Mouse (Mus musculus) liver, embryonic 16.5 days (tissue): ENCODE results near the gene Olfr134. TPM values are rescaled to one million over a fixed set of nuclear protein-coding genes. Genes with fewer than 3 reads are reported as not detected.
"Not testable (repeated sequence)": the region's sequence is repeated elsewhere in the genome, so short reads cannot be mapped to it uniquely, and the experiment has no call there.

Experiments
- ATAC-seq: fragments of 200-750 bp; cut with Nextera tagmentation; 2 replicates; pipeline ENCODE4 v1.8.0; 2017; ENCODE audit warnings: low read depth, mild to moderate bottlenecking, moderate number of reproducible peaks, moderate library complexity
- H3K27ac ChIP-seq: fragments of 300-500 bp; sonication (generic); 2 replicates; pipeline ENCODE4 v1.5.1; 2014; ENCODE audit warnings: mild to moderate bottlenecking, low read length
- H3K27me3 ChIP-seq: fragments of 300-500 bp; sonication (generic); 2 replicates; pipeline ENCODE4 v1.6.1; 2014; ENCODE audit warnings: low read depth, low read length, mixed read lengths; ENCODE audit not compliant: control insufficient read depth, insufficient read depth
- H3K36me3 ChIP-seq: fragments of 300-500 bp; sonication (generic); 2 replicates; pipeline ENCODE4 v1.6.1; 2014; ENCODE audit warnings: mild to moderate bottlenecking; ENCODE audit not compliant: control insufficient read depth, insufficient read depth
- H3K4me1 ChIP-seq: fragments of 300-500 bp; sonication (generic); 2 replicates; pipeline ENCODE4 v1.6.1; 2014; ENCODE audit warnings: low read depth, low read length, mixed read lengths; ENCODE audit not compliant: control insufficient read depth
- H3K4me2 ChIP-seq: fragments of 300-500 bp; sonication (generic); 2 replicates; pipeline ENCODE4 v1.6.1; 2014; ENCODE audit warnings: low read depth, low read length, mixed read lengths
- H3K4me3 ChIP-seq: fragments of 300-500 bp; sonication (generic); 2 replicates; pipeline ENCODE4 v1.5.1; 2014; ENCODE audit warnings: low read depth, mild to moderate bottlenecking, low read length
- H3K9ac ChIP-seq: fragments of 300-500 bp; sonication (generic); 2 replicates; pipeline ENCODE4 v1.6.1; 2014; ENCODE audit warnings: low read depth, low read length
- H3K9me3 ChIP-seq: fragments of 300-500 bp; sonication (generic); replicated peaks from 2 replicates; pipeline ENCODE4 v1.6.1; 2016; ENCODE audit warnings: low read length; ENCODE audit not compliant: control insufficient read depth
- WGBS: fragments of 180-500 bp; shearing (Covaris S2); extraction: QIAGEN DNeasy Blood & Tissue Kit; methylation state at CpG from one replicate; pipeline ENCODE4 v1.1.7; 2014; ENCODE audit not compliant: insufficient replicate concordance; 5-methylcytosine and 5-hydroxymethylcytosine counted together
- polyA plus RNA-seq: library from polyadenylated mRNA; unstranded; fragments of >200 nt; fragmentation: Nextera tagmentation; extraction: Ambion mirVana; gene quantifications from 2 replicates; pipeline ENCODE4 v1.2.1, GENCODE M21; 2015

Gene Olfr134
- not detected in 2 replicates for polyA plus RNA-seq

DNA sequence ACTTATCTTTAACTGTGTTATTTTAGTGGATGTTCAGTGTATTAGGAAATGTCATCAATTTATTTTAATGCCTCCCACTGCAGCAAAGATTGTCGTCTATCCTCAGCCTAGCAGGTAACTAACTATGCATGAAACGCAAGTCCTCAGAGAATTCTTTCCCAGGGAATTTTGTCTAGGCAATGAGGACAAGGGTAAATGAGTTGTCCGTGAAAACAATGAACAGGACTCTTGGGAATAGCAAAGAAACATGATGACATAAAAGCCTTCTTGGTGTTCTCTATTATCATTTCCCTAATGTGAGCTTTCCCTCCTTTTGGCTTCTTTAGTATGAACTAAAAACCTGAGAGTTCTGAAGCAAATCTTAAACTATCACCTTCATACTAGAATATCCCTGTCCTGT is at the start of gene Olfr134:
Gene Olfr134 (plus strand): TSS at position 301 of the 400 bp plus-strand sequence.
- Histone ChIP-seq H3K9ac (no peak within 1 kb of the TSS), H3K4me3 (no peak within 1 kb of the TSS), H3K4me2 (no peak within 1 kb of the TSS), H3K27me3 (no peaks in the 10 kb centered on the region), H3K36me3 (no peaks in the 10 kb centered on the region), H3K27ac (no peak within 1 kb of the TSS), H3K4me1 (no peaks in the 10 kb centered on the region), H3K9me3 (no peaks in the 10 kb centered on the region)
- ATAC-seq, result no peak
- 52% methylated on average over 3 of the region's 3 CpGs for WGBS

DNA sequence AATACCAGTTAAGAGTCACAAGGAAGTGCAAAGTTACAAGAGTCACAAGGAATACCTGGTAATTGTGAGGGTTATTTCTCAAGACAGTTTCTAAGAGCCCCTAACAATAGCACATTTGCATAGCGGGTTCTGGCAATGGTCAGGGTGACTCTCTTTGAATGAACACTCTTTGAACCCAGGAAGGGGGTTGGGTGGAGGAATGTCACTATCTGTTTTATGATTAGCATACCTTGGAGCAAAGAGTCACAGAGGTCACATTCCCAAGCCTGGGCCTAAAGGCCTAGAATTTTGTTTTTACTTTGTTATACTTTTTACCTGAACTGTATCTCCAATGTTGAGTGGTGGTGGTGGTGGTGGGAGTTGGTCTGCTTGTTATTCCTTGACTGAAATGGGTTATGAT is 47.0 kb upstream of the Olfr134 start:
- ATAC-seq, H3K27me3 ChIP-seq, H3K4me1 ChIP-seq, H3K4me2 ChIP-seq, H3K9ac ChIP-seq, H3K4me3 ChIP-seq, H3K36me3 ChIP-seq, H3K27ac ChIP-seq, H3K9me3 ChIP-seq: not testable (repeated sequence)
- 50% methylated on average over 1 of the region's 1 CpGs for WGBS

DNA sequence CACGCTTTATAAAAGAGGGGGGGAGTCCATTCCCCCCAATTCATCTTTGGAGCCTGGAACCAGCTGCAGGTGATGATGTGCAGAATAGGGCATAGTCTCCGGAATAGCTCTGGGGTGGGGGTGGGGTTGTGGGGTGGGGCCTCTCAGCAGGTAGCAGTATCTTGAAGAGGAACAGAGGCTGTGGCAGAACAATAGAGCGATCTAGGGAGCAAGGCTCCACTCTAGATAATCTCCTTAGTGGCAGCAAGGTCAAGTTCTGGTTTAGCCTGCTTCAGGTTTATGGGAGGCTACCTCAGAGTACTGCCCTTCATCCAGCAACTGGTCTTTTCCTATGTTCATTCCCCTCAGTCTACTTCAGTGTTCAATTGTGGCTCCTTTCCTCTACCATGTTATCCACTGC is 45.8 kb upstream of the Olfr134 start:
- WGBS, result 56% methylated on average over 3 of the region's 3 CpGs
- H3K9me3 ChIP-seq, H3K9ac ChIP-seq, H3K4me2 ChIP-seq, H3K36me3 ChIP-seq, H3K27ac ChIP-seq, ATAC-seq, H3K4me3 ChIP-seq, H3K27me3 ChIP-seq, H3K4me1 ChIP-seq: not testable (repeated sequence)

DNA sequence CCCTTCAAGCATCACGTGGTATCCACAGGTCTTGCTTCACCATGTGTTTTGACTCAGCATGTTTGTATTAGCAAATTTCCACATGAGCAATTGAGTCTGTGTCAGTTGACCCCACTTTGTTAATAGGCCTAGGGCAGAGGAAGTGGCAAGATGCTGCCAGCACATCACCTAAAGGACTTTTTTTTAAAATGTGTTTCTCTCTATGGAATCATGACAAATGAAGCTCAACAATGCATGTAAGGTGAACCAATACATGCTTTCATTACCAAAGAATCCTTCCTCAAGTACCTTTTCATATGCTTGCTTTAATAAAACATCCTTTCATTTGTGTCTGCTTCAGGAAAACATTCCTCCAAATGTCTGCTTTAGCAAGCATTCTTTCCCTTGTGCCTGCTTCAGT is 36.8 kb upstream of the Olfr134 start, which contains the start of gene Olfr132:
Gene Olfr132 (minus strand): TSS at position 101 of the 400 bp plus-strand sequence.
- Histone ChIP-seq H3K9ac (no peak within 1 kb of the TSS), H3K9me3 (no peaks in the 10 kb centered on the region), H3K27ac (no peak within 1 kb of the TSS), H3K4me2 (no peak within 1 kb of the TSS), H3K4me1 (no peaks in the 10 kb centered on the region), H3K27me3 (no peaks in the 10 kb centered on the region), H3K36me3 (no peaks in the 10 kb centered on the region), H3K4me3 (no peak within 1 kb of the TSS)
- no peak for ATAC-seq
- WGBS, result 53% methylated on average over 1 of the region's 1 CpGs

DNA sequence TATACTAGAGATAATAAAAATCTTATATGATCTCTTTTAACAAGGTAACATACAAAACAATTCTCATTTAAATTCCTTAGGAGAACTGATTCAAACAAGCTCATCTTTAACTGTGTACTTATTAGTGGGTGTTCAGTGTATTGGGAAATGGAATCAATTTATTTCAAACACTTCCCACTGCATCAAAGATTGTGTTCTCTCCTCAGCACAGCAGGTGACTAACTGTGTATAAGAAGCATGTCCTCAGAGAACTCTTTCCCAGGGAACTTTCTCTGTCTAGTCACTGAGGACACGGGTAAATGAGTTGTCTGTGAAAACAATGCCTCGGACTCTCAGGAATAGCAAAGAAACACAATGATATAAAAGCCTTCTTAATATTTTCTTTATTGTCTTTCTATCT is 26.2 kb upstream of the Olfr134 start, which contains the start of gene Olfr133:
Gene Olfr133 (plus strand): TSS at position 301 of the 400 bp plus-strand sequence.
- H3K4me1 ChIP-seq, result no peaks in the 10 kb centered on the region
- H3K9me3 ChIP-seq, result no peaks in the 10 kb centered on the region
- H3K27me3 ChIP-seq, result no peaks in the 10 kb centered on the region
- H3K27ac ChIP-seq, result no peak within 1 kb of the TSS
- no peaks in the 10 kb centered on the region for H3K36me3 ChIP-seq
- 58% methylated on average over 2 of the region's 2 CpGs for WGBS
- no peak for ATAC-seq
- no peak within 1 kb of the TSS for H3K4me3 ChIP-seq
- no peak within 1 kb of the TSS for H3K4me2 ChIP-seq
- no peak within 1 kb of the TSS for H3K9ac ChIP-seq

DNA sequence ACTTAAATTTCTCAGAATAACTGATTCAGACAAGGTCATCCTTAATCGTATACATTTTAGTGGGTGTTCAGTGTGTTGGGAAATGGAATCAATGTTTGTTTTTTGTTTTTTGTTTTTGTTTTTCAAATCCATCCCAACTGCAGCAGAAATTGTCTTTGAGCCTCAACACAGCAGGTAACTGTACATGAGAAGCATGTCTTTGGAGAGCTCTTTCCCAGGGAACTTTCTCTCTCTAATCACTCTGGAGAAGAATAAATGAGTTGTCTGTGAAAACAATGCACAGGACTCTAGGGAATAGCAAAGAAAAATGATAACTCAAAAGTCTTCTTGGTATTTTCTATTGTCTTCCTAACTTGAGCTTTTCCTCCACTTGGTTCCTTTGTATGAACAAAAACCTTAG is 32.8 kb downstream of the Olfr134 start, which contains the start of gene Olfr135:
Gene Olfr135 (plus strand): TSS at position 301 of the 400 bp plus-strand sequence.
- no peak within 1 kb of the TSS for H3K27ac ChIP-seq
- H3K9me3 ChIP-seq, result no peaks in the 10 kb centered on the region
- no peak within 1 kb of the TSS for H3K4me2 ChIP-seq
- 72% methylated on average over 1 of the region's 1 CpGs for WGBS
- no peak for ATAC-seq
- H3K27me3 ChIP-seq, result no peaks in the 10 kb centered on the region
- no peak within 1 kb of the TSS for H3K9ac ChIP-seq
- no peak within 1 kb of the TSS for H3K4me3 ChIP-seq
- H3K36me3 ChIP-seq, result no peaks in the 10 kb centered on the region
- no peaks in the 10 kb centered on the region for H3K4me1 ChIP-seq

Other genes starting within 250 kb of the Olfr134 start
- not detected in 2 replicates for gene Olfr761, start 218.3 kb upstream of the Olfr134 start, polyA plus RNA-seq
- gene Olfr129, start 111.3 kb upstream of the Olfr134 start, polyA plus RNA-seq, result not detected in 2 replicates
- not detected in 2 replicates for gene Olfr130, start 107.5 kb upstream of the Olfr134 start, polyA plus RNA-seq
- not detected in 2 replicates for gene Olfr131, start 82.7 kb upstream of the Olfr134 start, polyA plus RNA-seq
- gene Olfr132, start 36.9 kb upstream of the Olfr134 start, polyA plus RNA-seq, result not detected in 2 replicates
- gene Olfr133, start 26.1 kb upstream of the Olfr134 start, polyA plus RNA-seq, result not detected in 2 replicates
- not detected in 2 replicates for gene Olfr135, start 32.9 kb downstream of the Olfr134 start, polyA plus RNA-seq
- not detected in 2 replicates for gene Olfr138, start 89.6 kb downstream of the Olfr134 start, polyA plus RNA-seq
- gene Olfr137, start 136.2 kb downstream of the Olfr134 start, polyA plus RNA-seq, result not detected in 2 replicates
- gene Olfr136, start 158.4 kb downstream of the Olfr134 start, polyA plus RNA-seq, result not detected in 2 replicates
- not detected in 2 replicates for gene Esp36, start 248.8 kb downstream of the Olfr134 start, polyA plus RNA-seq